Mouse (Mus musculus) bone marrow, adult 2 months (tissue): ENCODE results near the gene Olfml1.

ENCODE experiments used
- CTCF ChIP-seq: fragments of 200-500 bp; IDR thresholded peaks from 2 replicates; pipeline ENCODE4 v1.5.1; 2011; ENCODE audit warnings: low read length, control low read depth; ENCODE audit not compliant: control insufficient read depth, insufficient read depth
- POLR2A ChIP-seq: fragments of 200-500 bp; IDR thresholded peaks from 2 replicates; pipeline ENCODE4 v1.6.1; 2011; ENCODE audit warnings: low read depth, mild to moderate bottlenecking, control low read depth, low read length, borderline replicate concordance; ENCODE audit not compliant: control insufficient read depth

DNA sequence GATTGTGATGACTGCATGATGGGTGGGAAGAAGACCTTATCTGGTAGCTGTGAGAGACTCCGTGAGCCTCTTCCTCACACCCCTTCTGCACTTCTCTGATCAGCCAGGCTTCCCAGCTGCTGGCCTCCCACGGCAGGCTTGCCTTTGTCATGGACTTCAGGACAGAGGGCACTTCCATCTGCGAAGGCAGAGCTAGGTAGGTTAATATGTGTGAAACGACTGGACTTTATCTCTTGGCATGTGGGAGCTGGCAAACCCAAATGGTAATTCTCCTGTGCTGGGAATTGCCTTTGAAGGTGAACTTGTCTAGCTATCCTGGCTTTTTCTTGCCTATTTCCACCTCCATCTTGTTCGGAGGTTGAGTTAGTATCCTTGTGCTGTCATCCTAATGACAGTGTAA lies 33.4 kb downstream of the Olfml1 start:
- no peak for TF ChIP-seq CTCF
- no peak for TF ChIP-seq POLR2A
